Mouse (Mus musculus) liver, embryonic 14.5 days (tissue): Measurements from ENCODE around the gene Rock2.

Experiments used
- CTCF ChIP-seq: IDR thresholded peaks from 2 replicates; pipeline ENCODE4 v1.5.1; 2016; ENCODE audit warnings: antibody characterized with exemption, low read depth, control low read depth
- EP300 ChIP-seq: IDR thresholded peaks from 2 replicates; pipeline ENCODE4 v1.6.1; 2016; ENCODE audit warnings: antibody characterized with exemption, low read depth

DNA sequence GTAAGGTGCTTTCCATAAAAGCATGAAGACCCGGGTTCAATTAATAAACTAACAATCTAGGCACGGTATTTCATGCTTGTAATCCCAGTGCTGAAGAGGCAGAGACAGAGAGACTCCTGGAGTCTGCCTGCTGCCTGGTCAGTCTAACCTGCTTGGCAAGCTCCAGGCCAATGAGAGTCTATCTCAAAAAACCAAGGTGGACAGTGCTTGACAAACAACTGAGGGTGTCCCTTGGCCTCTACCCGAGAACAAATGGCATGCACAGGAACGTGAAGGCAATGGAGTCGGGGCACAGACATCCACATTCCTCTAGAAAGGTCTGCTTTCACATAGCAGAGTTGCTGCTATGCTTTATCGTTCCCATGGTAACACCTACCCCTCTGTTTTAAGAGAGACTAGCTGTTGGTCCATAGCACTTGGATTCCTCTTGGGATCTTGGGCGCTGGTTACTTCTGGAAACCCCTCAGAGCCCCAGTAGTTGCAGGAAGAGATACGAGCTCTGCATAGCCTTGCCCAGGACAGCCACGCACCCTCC is 24.8 kb upstream of the Rock2 start:
- no peak for TF ChIP-seq EP300
- no peak for TF ChIP-seq CTCF
